Mouse (Mus musculus): ENCODE results near the gene Podn.
"Not testable (repeated sequence)": the region's sequence is repeated elsewhere in the genome, so short reads cannot be mapped to it uniquely, and the experiment has no call there.

Gene Podn

GRCm38 (mm10) chr4:108079191-108079590, 17.1 kb downstream of the Podn start:
- not testable (repeated sequence) for DNase-seq (ENCODE audit: low spot score)

- no peak for DNase-seq (ENCODE audit: low spot score)
These were observed 18.9 kb downstream of the Podn start for GRCm38 (mm10) chr4:108077224-108077955.

- DNase-seq (ENCODE audit: low spot score) = no peak
These were observed 21.9 kb downstream of the Podn start for GRCm38 (mm10) chr4:108074204-108074823.

- no peak for DNase-seq (ENCODE audit: low spot score)
These were observed 24.2 kb downstream of the Podn start for GRCm38 (mm10) chr4:108072086-108072485.

GRCm38 (mm10) chr4:108071235-108071901, 24.9 kb downstream of the Podn start:
- peak; percentile 94 for DNase-seq (ENCODE audit: low spot score)

- no peak for DNase-seq (ENCODE audit: low spot score)
These were observed 25.5 kb downstream of the Podn start for GRCm38 (mm10) chr4:108070723-108071122.

- DNase-seq (ENCODE audit: low spot score) = no peak
These were observed 26.0 kb downstream of the Podn start for GRCm38 (mm10) chr4:108070286-108070685.

- DNase-seq (ENCODE audit: low spot score) = no peak
These were observed 28.2 kb downstream of the Podn start for GRCm38 (mm10) chr4:108068081-108068480.

- DNase-seq (ENCODE audit: low spot score) = no peak
These were observed 29.0 kb downstream of the Podn start for GRCm38 (mm10) chr4:108067261-108067660.

GRCm38 (mm10) chr4:108066569-108066968, 29.7 kb downstream of the Podn start:
- no peak for DNase-seq (ENCODE audit: low spot score)

GRCm38 (mm10) chr4:108065176-108065844, 30.9 kb downstream of the Podn start:
- no peak for DNase-seq (ENCODE audit: low spot score)

- no peak for DNase-seq (ENCODE audit: low spot score)
These were observed 32.6 kb downstream of the Podn start for GRCm38 (mm10) chr4:108063616-108064015.

GRCm38 (mm10) chr4:108062524-108062923, 33.7 kb downstream of the Podn start:
- DNase-seq (ENCODE audit: low spot score) = no peak

- DNase-seq (ENCODE audit: low spot score) = no peak
These were observed 35.5 kb downstream of the Podn start for GRCm38 (mm10) chr4:108060774-108061173.

GRCm38 (mm10) chr4:108059601-108060379, 36.5 kb downstream of the Podn start:
- no peak for DNase-seq (ENCODE audit: low spot score)

GRCm38 (mm10) chr4:108058166-108058565, 38.1 kb downstream of the Podn start:
- no peak for DNase-seq (ENCODE audit: low spot score)

- DNase-seq (ENCODE audit: low spot score) = no peak
These were observed 39.0 kb downstream of the Podn start for GRCm38 (mm10) chr4:108057247-108057646.

- DNase-seq (ENCODE audit: low spot score) = no peak
These were observed 40.4 kb downstream of the Podn start for GRCm38 (mm10) chr4:108055873-108056272.

- no peak for DNase-seq (ENCODE audit: low spot score)
These were observed 43.6 kb downstream of the Podn start for GRCm38 (mm10) chr4:108052673-108053072.

GRCm38 (mm10) chr4:108051687-108052274, 44.5 kb downstream of the Podn start:
- no peak for DNase-seq (ENCODE audit: low spot score)

GRCm38 (mm10) chr4:108046136-108046535, 50.1 kb downstream of the Podn start:
- no peak for DNase-seq (ENCODE audit: low spot score)
